Mouse (Mus musculus) left cerebral cortex, postnatal 4 days (tissue): Measurements from ENCODE around the gene Sde2. TPM values are rescaled to one million over a fixed set of nuclear protein-coding genes. Genes with fewer than 3 reads are reported as not detected.

Experiments
- DNase-seq: peaks from one replicate; pipeline ENCODE4 v3.0.0-alpha.2; 2022
- intact Hi-C: fragments of 180-260 bp; cut with DNase I; formaldehyde crosslinking; loops from one replicate; pipeline ENCODE4 v1.15.1; 2025
- total RNA-seq, 2 experiments: library from RNA; stranded (reverse); gene quantifications; 2 replicates each; pipeline ENCODE4 v1.2.3; 2021

Sde2 gene
- total RNA-seq, 2 experiments from 2014 or later = 28.4 to 29.0 TPM

DNA sequence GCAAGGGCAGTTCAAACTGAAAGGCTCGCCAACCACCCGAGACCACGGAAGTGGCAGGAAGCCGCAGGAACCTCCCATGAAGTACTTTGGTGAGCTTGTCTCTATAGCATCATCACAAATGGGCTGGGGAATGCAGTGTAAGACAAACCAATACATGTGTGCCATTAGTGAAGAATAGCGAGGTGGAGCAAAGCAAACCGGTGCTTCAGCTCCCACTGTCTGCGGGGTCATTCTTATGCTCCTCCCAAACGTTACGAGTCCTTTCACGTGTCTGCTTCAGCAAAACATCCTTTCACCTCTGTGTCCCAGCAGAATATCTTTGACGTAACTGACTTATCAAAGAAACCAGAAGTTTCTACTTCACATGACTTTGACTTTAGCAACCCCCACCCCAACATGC is 65.5 kb downstream of the Sde2 start:
- intact Hi-C loops = no loop called here
- DNase-seq = no peak

DNA sequence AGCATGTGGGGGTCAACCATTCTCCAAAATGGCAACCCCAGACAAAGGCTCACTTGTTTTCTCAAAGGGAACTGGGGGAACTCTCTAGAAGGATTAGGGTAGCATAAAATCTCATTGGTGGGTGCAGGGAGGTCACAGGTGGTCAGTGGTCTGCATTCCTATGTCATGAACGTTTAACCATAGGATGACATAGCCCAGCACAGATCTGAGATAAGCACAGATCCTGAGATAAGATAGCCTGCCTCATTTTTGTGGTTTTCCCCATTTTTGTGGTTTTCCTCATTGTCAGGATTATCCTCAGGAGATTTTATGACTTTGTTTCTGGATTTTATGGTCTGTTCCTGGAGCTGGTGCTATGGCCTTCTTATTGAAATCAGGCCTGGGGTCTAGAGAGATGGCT is 66.1 kb downstream of the Sde2 start:
- intact Hi-C loops = no loop called here
- DNase-seq = no peak

Other genes with a start within 250 kb of the Sde2 start
- 1 to 10 TPM; 5.8 to 6.9 TPM for gene Lin9, start 210.0 kb upstream of the Sde2 start, total RNA-seq
- not detected for gene Mixl1, start 154.1 kb upstream of the Sde2 start, total RNA-seq
- gene Acbd3, start 125.1 kb upstream of the Sde2 start, total RNA-seq = 10 to 100 TPM; 39.4 to 42.5 TPM
- 100 to 1,000 TPM; 848 to 881 TPM for gene H3f3a, start 37.2 kb upstream of the Sde2 start, total RNA-seq
- 10 to 100 TPM in 1 of 2 experiments, 1 to 10 TPM in 1; 9.9 to 14.0 TPM for gene Lefty2, start 42.0 kb downstream of the Sde2 start, total RNA-seq
- gene Pycr2, start 53.2 kb downstream of the Sde2 start, total RNA-seq = 10 to 100 TPM; 28.6 to 31.6 TPM
- gene Lefty1, start 83.9 kb downstream of the Sde2 start, total RNA-seq = 1 to 10 TPM; 2.9 to 3.4 TPM
- gene Tmem63a, start 91.2 kb downstream of the Sde2 start, total RNA-seq = 1 to 10 TPM; 1.8 to 3.3 TPM
- 1 to 10 TPM; 9.0 to 9.9 TPM for gene Ephx1, start 169.8 kb downstream of the Sde2 start, total RNA-seq
- not detected for gene 9130409I23Rik, start 200.1 kb downstream of the Sde2 start, total RNA-seq